8 mouse cellular contexts compared by ENCODE assay signal in genomic region chr5:139253301-139253741, GRCm38 (mm10). TPM values are rescaled to one million over a fixed set of nuclear protein-coding genes. Genes with fewer than 3 reads are reported as not detected.
A peak's percentile ranks its signal among the peaks of the same experiment; 100 is the strongest.
DNase-seq lines count a peak whose midpoint lies in the region; ATAC-seq and TF ChIP-seq lines count a peak whose summit lies in the region.

No protein-coding gene starts in this region.

- peak overlapping the region; percentile 85 for H3K9ac ChIP-seq in hindbrain, embryonic 16.5 days (ENCODE audit: low read depth, low read length)
- peak overlapping the region; percentile 90 for H3K9ac ChIP-seq in liver, embryonic 13.5 days

- TF ChIP-seq POLR2A in myocyte (IDR thresholded peaks at IDR 0.05; ENCODE audit: insufficient read length, low read depth) = no peak

- H3K79me2 ChIP-seq in myocyte (ENCODE audit: control insufficient read depth, insufficient read depth) = peaks cover 57% of the 10 kb centered on the region

- peak; percentile 42 for DNase-seq in right cerebral cortex, adult 18-20 months
- no peak for DNase-seq in right cerebral cortex, postnatal 25 days
- DNase-seq in adrenal gland, postnatal 36 days = peak; percentile 69 to 71
- peak; percentile 60 for DNase-seq in liver, embryonic 13.5 days
- no peak for DNase-seq in gastrocnemius, postnatal 14 days

- no peaks in the 10 kb centered on the region for H3K9me3 ChIP-seq in hindbrain, embryonic 16.5 days (ENCODE audit: control insufficient read depth, low read length)
- no peaks in the 10 kb centered on the region for H3K9me3 ChIP-seq in liver, embryonic 13.5 days (replicated peaks)

- intact Hi-C loops in gastrocnemius, postnatal 14 days (cut with DNase I; ENCODE audit: low total_unique reads) = no loop called here

- H3K36me3 ChIP-seq in hindbrain, embryonic 16.5 days (ENCODE audit: control insufficient read depth, insufficient read depth, low read length) = peaks cover 10% of the 10 kb centered on the region
- H3K36me3 ChIP-seq in liver, embryonic 13.5 days = peaks cover 60% of the 10 kb centered on the region
- H3K36me3 ChIP-seq in myocyte (ENCODE audit: control insufficient read depth, insufficient read depth) = peaks cover 8% of the 10 kb centered on the region

- H3K4me3 ChIP-seq in hindbrain, embryonic 16.5 days (ENCODE audit: low read length) = peak overlapping the region; percentile 79
- H3K4me3 ChIP-seq in liver, embryonic 13.5 days (replicated peaks) = peak overlapping the region; percentile 86
- H3K4me3 ChIP-seq in myocyte = peak overlapping the region; percentile 67

- peak overlapping the region; percentile 88 for H3K4me2 ChIP-seq in hindbrain, embryonic 16.5 days (ENCODE audit: low read length)
- H3K4me2 ChIP-seq in liver, embryonic 13.5 days = peak overlapping the region; percentile 97
- peak overlapping the region; percentile 98 for H3K4me2 ChIP-seq in myocyte (ENCODE audit: low read depth)

- peak overlapping the region; percentile 35 for H3ac ChIP-seq in myocyte (ENCODE audit: control insufficient read depth, insufficient read length)

- ATAC-seq in erythroid progenitor cell, adult 5-6 weeks (replicated peaks; ENCODE audit: low FRiP score, poor library complexity, severe bottlenecking) = peak; percentile 74
- no peak for ATAC-seq in hindbrain, embryonic 16.5 days
- ATAC-seq in liver, embryonic 13.5 days (ENCODE audit: low read depth) = peak; percentile 63

- peak overlapping the region; percentile 95 for H3K27ac ChIP-seq in hindbrain, embryonic 16.5 days (ENCODE audit: low read depth, low read length)
- H3K27ac ChIP-seq in liver, embryonic 13.5 days = peak overlapping the region; percentile 95

- H3K4me1 ChIP-seq in hindbrain, embryonic 16.5 days (ENCODE audit: control insufficient read depth, insufficient read depth, low read depth, low read length) = peaks cover 27% of the 10 kb centered on the region
- peaks cover 64% of the 10 kb centered on the region for H3K4me1 ChIP-seq in liver, embryonic 13.5 days (replicated peaks)

- WGBS in hindbrain, embryonic 16.5 days = 5% methylated on average over 6 of the region's 6 CpGs
- WGBS in liver, embryonic 13.5 days (ENCODE audit: insufficient replicate concordance) = 4% methylated on average over 6 of the region's 6 CpGs

- H3K27me3 ChIP-seq in hindbrain, embryonic 16.5 days (replicated peaks; ENCODE audit: control insufficient read depth, insufficient read depth, low read length) = no peaks in the 10 kb centered on the region
- no peaks in the 10 kb centered on the region for H3K27me3 ChIP-seq in liver, embryonic 13.5 days
- H3K27me3 ChIP-seq in myocyte (ENCODE audit: control insufficient read depth, insufficient read depth, insufficient read length) = no peaks in the 10 kb centered on the region

TF ChIP-seq in myocyte, 11 proteins besides CTCF, POLR2A, EP300 and RAD21:
- TF ChIP-seq USF1 (IDR thresholded peaks at IDR 0.05; ENCODE audit: low read depth) (no peak), POLR2AphosphoS2 (IDR thresholded peaks at IDR 0.05; ENCODE audit: insufficient read length, low read depth) (peak; percentile 33), SRF (IDR thresholded peaks at IDR 0.05; ENCODE audit: control insufficient read depth, insufficient read length, low read depth) (no peak), REST (IDR thresholded peaks at IDR 0.05; ENCODE audit: insufficient read depth, insufficient read length) (no peak), MAX (IDR thresholded peaks at IDR 0.05; ENCODE audit: low read depth) (no peak)

RNA-seq across cellular contexts. Expression of gene Get4, which starts 1.2 kb away (rescaled TPM):
- total RNA-seq in adrenal gland, postnatal 36 days (2021) = 10 to 100 TPM; 80.1 to 97.0 TPM
- 35.6 and 36.4 TPM in 2 replicates for total RNA-seq in erythroid progenitor cell, adult 5-6 weeks (2015; ENCODE audit: low replicate concordance)
- 21.9 and 36.6 TPM in 2 replicates for total RNA-seq in erythroid progenitor cell, adult 5-6 weeks (2017; ENCODE audit: low replicate concordance)
- 124 and 125 TPM in 2 replicates for polyA plus RNA-seq in hindbrain, embryonic 16.5 days (2015; fragmentation: Nextera tagmentation; extraction: Ambion mirVana)
- 135 and 141 TPM in 2 replicates for polyA plus RNA-seq in liver, embryonic 13.5 days (2015; fragmentation: Nextera tagmentation; extraction: Ambion mirVana)
- 106 TPM for polyA plus RNA-seq in myocyte (2012; fragmentation: generic; extraction: Trizol)
- 10 to 100 TPM; 36.2 to 39.8 TPM for total RNA-seq in gastrocnemius, postnatal 14 days (2021)

RNA-seq across cellular contexts. Expression of gene Sun1, which starts 52.9 kb away (rescaled TPM):
- total RNA-seq in adrenal gland, postnatal 36 days (2021) = 100 to 1,000 TPM in 1 of 2 experiments, 10 to 100 TPM in 1; 73.4 to 105 TPM
- 77.5 and 111 TPM in 2 replicates for total RNA-seq in erythroid progenitor cell, adult 5-6 weeks (2015; ENCODE audit: low replicate concordance)
- 99.6 and 190 TPM in 2 replicates for total RNA-seq in erythroid progenitor cell, adult 5-6 weeks (2017; ENCODE audit: low replicate concordance)
- 40.9 and 44.7 TPM in 2 replicates for polyA plus RNA-seq in hindbrain, embryonic 16.5 days (2015; fragmentation: Nextera tagmentation; extraction: Ambion mirVana)
- polyA plus RNA-seq in liver, embryonic 13.5 days (2015; fragmentation: Nextera tagmentation; extraction: Ambion mirVana) = 20.9 and 23.7 TPM in 2 replicates
- 65.5 TPM for polyA plus RNA-seq in myocyte (2012; fragmentation: generic; extraction: Trizol)
- total RNA-seq in gastrocnemius, postnatal 14 days (2021) = 10 to 100 TPM; 31.0 to 33.2 TPM

Comparison
In these comparisons a context has a peak if more than half of its experiments do, and no peak if none do; other contexts are left out.
1. DNase-seq: peak in right cerebral cortex, adult 18-20 months (single experiment), adrenal gland, postnatal 36 days (2 of 2) and liver, embryonic 13.5 days (single experiment); none in right cerebral cortex, postnatal 25 days (single experiment) and gastrocnemius, postnatal 14 days (single experiment).
2. Peak in every context shown above with its lines, with median percentiles within 50 percentile points of each other: H3K4me2 ChIP-seq and H3K4me3 ChIP-seq.